Mouse (Mus musculus) heart, postnatal 0 days (tissue): ENCODE measurements around the gene Slc43a2.

Experiments
- CTCF ChIP-seq: IDR thresholded peaks from 2 replicates; pipeline ENCODE4 v1.5.1; 2016; ENCODE audit warnings: antibody characterized with exemption, control low read depth, low read depth
- EP300 ChIP-seq: IDR thresholded peaks from 2 replicates; pipeline ENCODE4 v1.6.1; 2016; ENCODE audit warnings: antibody characterized with exemption, low read depth

GRCm38 (mm10) chr11:75578609-75579008 is 47.1 kb downstream of the Slc43a2 start:
- TF ChIP-seq CTCF (no peak), EP300 (no peak)
